Mouse (Mus musculus) adrenal gland, postnatal 14 days (tissue): ENCODE results near the gene Ush1g. TPM values are rescaled to one million over a fixed set of nuclear protein-coding genes. Genes with fewer than 3 reads are reported as not detected.

Source experiments
- DNase-seq: peaks from one replicate; pipeline ENCODE4 v3.0.0; 2021; ENCODE audit warnings: mixed read lengths
- total RNA-seq: library from RNA; stranded (reverse); gene quantifications from 2 replicates; pipeline ENCODE4 v1.2.3, GENCODE M21; 2021

Gene Ush1g
- total RNA-seq, 1 experiment from 2014 or later = 0.33 TPM

- DNase-seq = peak; percentile 45
Measured at GRCm38 (mm10) chr11:115289885-115290284, 32.0 kb downstream of the Ush1g start.

GRCm38 (mm10) chr11:115288305-115288704 lies 33.5 kb downstream of the Ush1g start:
- no peak for DNase-seq

DNA sequence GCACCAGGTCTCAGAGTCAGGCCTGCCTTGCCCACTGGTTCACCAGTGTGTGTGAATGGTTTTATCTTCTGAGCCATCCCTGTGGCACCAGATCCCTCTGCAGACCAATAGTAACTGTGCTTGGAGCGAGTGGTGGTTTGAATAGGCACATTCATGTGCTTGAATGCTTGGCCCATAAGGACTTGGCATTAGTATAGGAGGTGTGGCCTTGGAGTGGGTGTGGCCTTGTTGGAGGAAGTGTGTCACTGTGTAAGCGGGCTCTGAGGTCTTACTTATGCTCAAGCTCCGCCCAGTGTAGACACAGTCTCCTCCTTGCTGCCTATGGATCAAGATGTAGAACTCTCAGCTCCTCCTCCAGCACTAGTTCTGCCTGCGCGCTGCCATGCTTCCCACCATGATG lies 34.5 kb downstream of the Ush1g start:
- no peak for DNase-seq

GRCm38 (mm10) chr11:115286201-115286993 lies 35.4 kb downstream of the Ush1g start:
- DNase-seq = no peak

DNA sequence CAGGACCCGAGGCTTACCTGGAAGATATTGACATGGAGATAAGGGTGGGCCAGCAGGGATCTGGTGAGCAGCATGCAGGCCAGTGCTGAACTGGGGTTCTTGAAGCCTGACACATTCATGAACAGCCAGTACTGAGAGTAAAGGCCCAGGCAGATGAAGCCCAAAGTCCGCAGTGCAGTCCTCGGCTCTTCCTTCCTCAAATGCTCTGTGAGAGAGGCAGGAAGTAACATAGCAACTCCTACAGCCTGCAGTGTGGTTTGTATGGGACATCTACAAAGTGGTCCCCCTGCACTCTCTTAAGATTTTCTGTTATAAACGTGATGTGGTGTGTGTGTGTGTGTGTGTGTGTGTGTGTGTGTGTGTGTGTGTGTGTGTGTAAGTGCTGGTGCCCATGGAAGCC lies 36.6 kb downstream of the Ush1g start:
- DNase-seq = no peak

DNA sequence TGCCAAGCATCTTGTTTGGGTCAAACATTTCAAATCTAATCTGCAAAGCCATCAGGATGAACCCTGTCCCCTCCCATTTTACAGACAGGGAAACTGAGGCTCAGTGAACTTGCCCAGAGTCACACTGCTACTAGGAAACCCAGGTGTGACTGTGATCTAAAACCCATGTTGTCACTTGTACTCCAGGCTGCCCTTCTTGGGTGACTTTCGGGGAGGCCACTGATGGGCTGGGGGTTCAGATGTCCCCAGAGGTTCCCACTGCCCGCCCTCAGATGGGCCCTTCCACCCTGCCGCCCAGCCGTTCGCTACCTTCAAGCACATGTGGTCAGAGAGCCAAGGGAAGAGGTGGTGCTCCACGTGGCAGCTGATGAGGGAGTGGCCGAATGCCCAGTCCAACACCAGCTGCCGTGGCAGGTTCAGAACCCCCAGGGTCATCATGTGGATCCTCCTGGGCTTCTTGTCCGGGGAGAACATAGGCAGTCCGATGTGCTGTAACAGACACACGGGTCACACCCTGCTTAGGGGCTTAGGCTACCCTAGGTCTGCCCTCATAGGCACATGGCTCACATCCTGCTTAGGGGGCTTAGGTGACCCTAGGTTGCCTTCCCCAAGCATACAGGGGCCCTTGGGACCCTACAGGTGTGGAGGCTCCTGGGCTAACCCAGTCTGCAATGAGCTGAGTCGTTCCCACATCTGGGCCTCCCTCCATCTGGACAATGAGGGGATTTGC lies 37.8 kb downstream of the Ush1g start:
- no peak for DNase-seq

DNA sequence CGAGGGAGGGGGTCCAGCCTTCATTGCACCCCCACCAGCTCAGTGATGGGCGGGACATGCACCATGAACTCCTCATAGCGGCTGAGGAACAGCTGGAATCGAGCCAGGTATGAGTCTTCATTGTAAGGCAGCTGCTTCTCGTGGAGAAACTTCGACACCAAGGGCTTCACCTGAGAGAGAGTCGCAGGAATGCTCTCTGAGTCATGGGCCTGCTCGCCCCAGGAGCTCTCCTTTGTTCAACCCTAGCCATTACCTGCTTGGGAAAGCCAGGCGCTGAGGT lies 38.4 kb downstream of the Ush1g start:
- DNase-seq = no peak

DNA sequence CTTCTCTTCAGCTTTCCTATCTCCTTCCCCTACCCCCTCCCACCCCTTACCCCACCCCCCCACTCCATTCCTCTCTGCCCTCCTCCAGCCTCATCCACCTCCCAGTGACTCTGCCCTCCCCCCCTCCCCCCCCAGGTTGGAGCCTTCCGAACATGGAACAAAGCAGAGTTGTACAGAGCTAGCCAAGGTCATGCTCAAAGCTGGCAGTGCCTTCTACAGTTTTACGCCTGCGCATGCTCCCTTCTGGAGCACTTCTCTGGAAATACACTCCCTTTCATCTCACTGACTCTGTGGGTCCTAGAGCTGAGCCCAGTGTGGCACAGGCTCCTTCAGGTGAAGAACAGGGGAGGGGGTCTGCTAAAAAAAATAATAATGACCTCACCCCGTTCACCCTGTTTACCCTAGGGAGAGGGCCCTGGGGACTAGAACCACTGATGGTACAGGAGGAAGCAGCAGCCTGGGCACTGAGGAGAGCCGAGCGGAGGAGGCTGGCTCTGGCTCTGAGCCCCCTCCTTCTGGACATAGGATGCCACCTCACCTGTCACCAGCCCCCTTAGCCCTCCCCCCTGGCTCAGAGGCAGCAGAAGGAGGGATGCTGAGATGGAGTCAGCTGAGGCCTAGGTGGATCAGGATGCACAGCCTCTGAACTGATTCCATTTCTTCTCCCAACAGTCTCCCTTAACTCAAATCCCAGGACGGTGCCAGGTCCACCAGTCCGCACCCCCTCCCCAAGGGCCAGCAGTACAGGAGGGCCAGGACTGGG lies 38.9 kb downstream of the Ush1g start:
- DNase-seq = peak; percentile 75

- DNase-seq = peak; percentile 77
Measured at GRCm38 (mm10) chr11:115282295-115282694, 39.5 kb downstream of the Ush1g start.

- no peak for DNase-seq
Measured at GRCm38 (mm10) chr11:115279726-115280125, 42.1 kb downstream of the Ush1g start.

DNA sequence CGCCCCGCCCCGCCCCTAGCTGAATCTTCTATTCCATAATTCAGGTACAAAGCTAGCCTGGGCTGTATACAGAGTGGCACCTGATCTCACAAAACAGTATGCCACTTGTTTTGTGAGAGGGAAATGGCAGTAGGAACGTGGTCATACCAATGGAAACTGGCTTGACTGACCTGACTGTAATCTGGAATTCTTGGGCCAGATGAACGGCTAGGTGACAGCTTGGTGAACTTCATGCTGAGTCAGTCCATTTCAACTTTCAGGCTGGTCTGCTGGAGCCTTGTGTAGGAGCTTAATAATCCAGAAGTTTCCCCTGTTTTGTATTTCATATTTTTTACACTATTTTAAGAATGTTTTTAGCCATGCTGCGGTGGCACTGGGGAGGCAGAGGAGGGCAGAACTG lies 43.7 kb downstream of the Ush1g start:
- no peak for DNase-seq

GRCm38 (mm10) chr11:115277604-115277975 lies 44.3 kb downstream of the Ush1g start:
- no peak for DNase-seq

DNA sequence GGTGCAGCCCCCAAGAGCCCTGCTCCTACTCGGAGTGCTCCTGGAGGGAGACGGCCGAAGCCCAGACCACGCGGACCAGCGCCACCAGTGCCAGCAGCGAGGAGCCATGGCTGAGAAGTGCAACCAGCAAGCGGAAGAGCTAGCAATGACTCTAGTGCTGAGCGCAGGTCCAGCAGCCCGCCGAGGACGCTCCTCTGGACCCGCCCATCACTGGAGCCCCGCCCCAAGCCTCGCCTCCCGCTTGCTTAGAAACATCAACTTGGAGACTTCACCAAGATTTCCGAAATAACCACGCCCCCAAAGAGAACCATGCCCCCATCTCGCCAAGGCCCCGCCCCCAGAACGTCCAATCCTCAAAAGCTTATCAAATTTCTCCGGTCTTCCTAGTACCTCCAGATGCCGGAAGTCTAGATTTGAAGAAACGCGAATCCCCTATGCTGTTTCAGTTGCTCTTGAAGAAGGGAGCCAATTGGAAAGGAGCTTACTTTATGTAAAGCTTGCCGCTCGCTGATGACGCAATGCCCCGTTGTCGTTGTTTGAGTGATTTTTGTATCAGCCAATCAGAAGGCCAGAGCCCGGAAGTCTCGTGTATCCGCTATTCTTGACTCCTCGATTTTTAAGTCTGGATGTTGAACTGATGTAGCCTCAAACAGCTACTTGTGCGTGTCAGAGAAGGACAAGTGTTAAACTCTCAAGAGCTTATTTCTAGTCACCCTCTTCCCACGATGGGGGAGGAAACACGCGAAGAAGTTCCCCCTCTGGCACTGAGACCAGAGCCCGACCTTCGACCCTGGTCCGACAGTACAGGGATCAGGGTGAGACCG lies 44.8 kb downstream of the Ush1g start, which contains the start of gene Fdxr:
Fdxr (minus strand) TSS at position 271 of the 824 bp plus-strand sequence.
- DNase-seq = peak; percentile 99

GRCm38 (mm10) chr11:115275954-115276353 lies 45.9 kb downstream of the Ush1g start:
- no peak for DNase-seq

DNA sequence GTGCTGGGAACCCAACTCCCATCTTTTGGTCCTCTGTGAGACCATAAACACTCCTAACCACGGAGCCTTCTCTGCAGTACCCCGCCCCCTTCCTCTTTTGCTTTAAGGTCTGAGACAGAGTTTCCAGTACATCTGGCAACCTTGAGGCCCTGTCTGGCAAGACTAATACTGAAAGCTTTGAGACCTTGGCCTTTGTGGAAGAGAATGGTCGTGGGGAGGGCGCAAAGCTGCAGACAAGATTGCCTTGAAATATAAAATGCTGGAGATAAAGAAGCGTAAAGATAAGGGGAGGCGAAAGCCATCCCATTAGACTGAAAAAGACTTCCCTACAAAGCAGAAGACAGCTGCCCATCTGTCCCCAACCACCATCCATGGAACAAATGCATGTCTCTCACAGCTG lies 46.3 kb downstream of the Ush1g start:
- peak; percentile 69 for DNase-seq

DNA sequence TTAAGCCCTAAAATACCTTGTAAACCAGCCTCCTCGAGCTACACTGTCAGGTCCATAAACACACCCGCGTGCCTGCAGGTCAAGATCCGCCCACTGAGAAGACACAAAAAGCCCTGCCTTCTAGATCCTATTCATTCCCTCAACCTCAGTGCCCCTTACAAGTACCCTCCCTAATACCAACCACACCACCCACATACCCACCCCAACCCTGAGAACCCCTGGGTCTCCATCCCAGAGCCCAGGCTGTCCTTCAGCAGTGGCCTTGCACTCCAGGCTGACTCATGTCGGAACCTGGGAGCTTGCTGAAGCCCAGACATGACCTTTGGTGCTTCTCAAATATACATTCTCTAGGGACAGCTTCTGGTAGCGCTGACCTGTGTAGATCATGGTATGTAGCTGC lies 47.1 kb downstream of the Ush1g start:
- DNase-seq = peak; percentile 59

GRCm38 (mm10) chr11:115274178-115274577 lies 47.7 kb downstream of the Ush1g start:
- no peak for DNase-seq

- no peak for DNase-seq
Measured at GRCm38 (mm10) chr11:115273735-115274134, 48.1 kb downstream of the Ush1g start.

DNA sequence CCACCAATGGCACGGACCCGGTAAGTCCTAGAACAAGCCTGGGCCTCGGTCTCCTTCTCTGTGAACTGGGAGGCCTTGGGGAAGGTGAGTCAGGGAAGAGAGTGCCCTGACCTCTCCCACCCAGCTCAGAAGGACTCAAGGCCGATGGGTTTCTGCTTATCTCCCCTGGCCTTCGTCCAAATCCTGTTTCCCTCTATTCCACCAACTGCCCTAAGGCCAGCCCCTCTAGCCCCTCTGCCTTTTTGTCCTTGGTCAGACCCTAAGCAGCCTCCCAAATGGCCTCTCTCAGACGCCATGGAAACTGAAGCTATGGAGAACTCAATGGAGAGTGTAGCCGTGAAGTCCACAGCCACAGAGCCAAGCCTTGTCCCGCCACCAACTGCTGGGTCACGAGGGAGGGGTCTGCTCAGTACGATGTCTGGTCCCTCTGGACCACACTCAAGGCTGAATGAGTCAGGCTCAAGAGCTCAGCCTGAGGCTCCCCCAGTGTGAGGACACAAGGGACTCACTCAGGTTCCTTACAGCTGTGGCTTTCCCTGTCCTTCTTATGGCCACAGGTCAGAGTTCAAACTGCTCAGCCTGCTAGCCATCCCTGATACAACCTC lies 48.8 kb downstream of the Ush1g start:
- peak; percentile 80 for DNase-seq

- DNase-seq = no peak
Measured at GRCm38 (mm10) chr11:115271481-115271880, 50.4 kb downstream of the Ush1g start.

DNA sequence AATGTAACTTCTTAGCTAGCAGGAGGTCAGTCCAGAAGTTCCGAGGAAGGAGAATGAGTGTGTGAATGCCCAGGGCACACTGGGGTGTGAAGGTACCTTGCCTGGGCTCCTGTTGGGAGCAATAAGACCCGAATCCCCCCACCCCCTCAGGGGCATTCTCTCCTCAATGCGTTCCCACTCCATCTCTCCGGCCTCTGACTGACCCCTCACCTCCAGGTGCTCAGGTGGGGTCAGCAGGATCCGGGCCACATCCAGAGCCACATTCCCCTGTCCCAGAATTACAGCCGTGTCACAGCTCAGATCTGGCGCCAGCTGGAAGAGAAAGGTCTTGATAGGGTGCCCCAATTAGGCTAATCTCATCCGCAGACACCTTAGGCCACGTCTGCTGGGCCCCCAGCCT lies 50.8 kb downstream of the Ush1g start:
- DNase-seq = no peak
